Mouse (Mus musculus) testis, postnatal 14 days (tissue): Measurements from ENCODE around the gene Poldip2.
A peak's percentile ranks its signal among the peaks of the same experiment; 100 is the strongest.

Source experiments
- DNase-seq: peaks from one replicate; pipeline ENCODE4 v3.0.0; 2021; ENCODE audit warnings: low spot score

The Poldip2 gene

GRCm38 (mm10) chr11:78512025-78512957, at the start of gene Poldip2, which contains the start of gene Tmem199:
Gene Poldip2 (plus strand): TSS chr11:78512193.
Gene Tmem199 (minus strand): TSS chr11:78512172.
- peak; percentile 93 for DNase-seq

GRCm38 (mm10) chr11:78462669-78463068, 49.3 kb upstream of the Poldip2 start:
- no peak for DNase-seq

- DNase-seq: no peak
Measured at GRCm38 (mm10) chr11:78463286-78464036, 48.5 kb upstream of the Poldip2 start.

- no peak for DNase-seq
Measured at GRCm38 (mm10) chr11:78465116-78465515, 46.9 kb upstream of the Poldip2 start.

GRCm38 (mm10) chr11:78465568-78466180, 46.3 kb upstream of the Poldip2 start, which contains the start of gene Slc46a1:
Gene Slc46a1 (plus strand): TSS chr11:78465697.
- peak; percentile 89 for DNase-seq

- DNase-seq: no peak
Measured at GRCm38 (mm10) chr11:78466242-78466912, 45.6 kb upstream of the Poldip2 start.

GRCm38 (mm10) chr11:78467515-78467914, 44.5 kb upstream of the Poldip2 start:
- DNase-seq: no peak

- DNase-seq: no peak
Measured at GRCm38 (mm10) chr11:78467932-78468331, 44.1 kb upstream of the Poldip2 start.

GRCm38 (mm10) chr11:78471326-78472103, 40.5 kb upstream of the Poldip2 start:
- no peak for DNase-seq

- no peak for DNase-seq
Measured at GRCm38 (mm10) chr11:78475289-78475688, 36.7 kb upstream of the Poldip2 start.

- no peak for DNase-seq
Measured at GRCm38 (mm10) chr11:78483639-78484038, 28.4 kb upstream of the Poldip2 start.

GRCm38 (mm10) chr11:78488168-78488567, 23.8 kb upstream of the Poldip2 start:
- DNase-seq: peak; percentile 50

- no peak for DNase-seq
Measured at GRCm38 (mm10) chr11:78490781-78491241, 21.2 kb upstream of the Poldip2 start.

GRCm38 (mm10) chr11:78495904-78496303, 16.1 kb upstream of the Poldip2 start:
- DNase-seq: no peak

- DNase-seq: peak; percentile 41
Measured at GRCm38 (mm10) chr11:78497071-78497541, 14.9 kb upstream of the Poldip2 start.

- peak; percentile 90 for DNase-seq
Measured at GRCm38 (mm10) chr11:78497544-78498522, 14.2 kb upstream of the Poldip2 start, which contains the start of gene Sarm1. Gene Sarm1 (minus strand): TSS chr11:78497754.

GRCm38 (mm10) chr11:78499004-78499403, 13.0 kb upstream of the Poldip2 start, which contains the start of gene Vtn:
Gene Vtn (plus strand): TSS chr11:78499091.
- DNase-seq: peak; percentile 36

GRCm38 (mm10) chr11:78499543-78499942, 12.4 kb upstream of the Poldip2 start:
- no peak for DNase-seq

GRCm38 (mm10) chr11:78500623-78501202, 11.3 kb upstream of the Poldip2 start:
- DNase-seq: no peak
